Mouse (Mus musculus): ENCODE measurements around the gene Plcl2.

DNA sequence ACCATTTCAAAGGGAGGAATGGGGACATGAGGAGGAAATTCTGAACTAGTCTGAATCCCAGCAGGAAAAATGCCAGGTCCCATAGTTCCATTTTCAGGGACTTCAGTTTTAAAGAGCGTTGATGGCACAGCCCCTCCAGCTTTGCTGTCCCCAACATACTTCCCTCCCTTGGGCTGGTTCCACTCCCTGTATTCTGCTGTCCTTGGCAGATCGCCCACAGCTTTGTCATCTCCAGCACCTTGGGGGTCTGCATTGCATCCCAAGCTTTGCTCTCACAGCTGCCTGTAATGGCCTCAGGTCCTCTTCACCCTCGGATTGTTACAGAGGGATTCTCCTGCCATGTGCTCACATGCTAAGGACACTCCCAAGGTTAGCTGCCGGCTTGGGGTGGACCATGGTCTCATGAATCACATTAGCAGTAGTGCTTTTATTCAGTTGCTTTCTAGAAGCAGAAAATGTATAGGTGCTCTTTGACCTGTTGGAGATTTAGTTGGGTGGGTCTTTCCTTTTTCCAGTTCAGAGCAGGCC is 159.5 kb downstream of the Plcl2 start:
- TF ChIP-seq CTCF (IDR thresholded peaks at IDR 0.05; ENCODE audit: control insufficient read depth, insufficient read depth, insufficient read length): no peak
- TF ChIP-seq MYOG (IDR thresholded peaks at IDR 0.05; ENCODE audit: control insufficient read depth, extremely low read depth, insufficient read length): no peak
- TF ChIP-seq USF1 (IDR thresholded peaks at IDR 0.05; ENCODE audit: low read depth): no peak
- no peak for TF ChIP-seq MAX (IDR thresholded peaks at IDR 0.05)
- TF ChIP-seq MYOD1 (IDR thresholded peaks at IDR 0.05; ENCODE audit: control insufficient read depth, insufficient read length, low read depth): no peak

Data from C2C12 (cell line).